Mouse (Mus musculus): ENCODE measurements around the gene Eme2. TPM values are rescaled to one million over a fixed set of nuclear protein-coding genes. Genes with fewer than 3 reads are reported as not detected.
"Not testable (repeated sequence)": the region's sequence is repeated elsewhere in the genome, so short reads cannot be mapped to it uniquely, and the experiment has no call there.

Gene Eme2
- 28.6 and 28.8 TPM in 2 replicates for polyA plus RNA-seq (2015; fragmentation: Nextera tagmentation; extraction: Ambion mirVana)

GRCm38 (mm10) chr17:24894995-24895547 lies at the start of gene Eme2, which contains the start of gene Mrps34:
Gene Eme2 (minus strand): TSS chr17:24895087.
Gene Mrps34 (plus strand): TSS chr17:24895116.
- H3K4me1 ChIP-seq (ENCODE audit: control insufficient read depth, insufficient read depth, low read length) = peaks cover 32% of the 10 kb centered on the region
- under 1% methylated on average over 62 of the region's 62 CpGs for WGBS
- peak within 1 kb of the TSS; percentile 84 for H3K27ac ChIP-seq (ENCODE audit: low read length)
- H3K4me3 ChIP-seq (ENCODE audit: low read depth, low read length) = peak within 1 kb of the TSS; percentile 86
- peak within 1 kb of the TSS; percentile 97 for H3K4me2 ChIP-seq (ENCODE audit: low read length)
- H3K27me3 ChIP-seq (ENCODE audit: control insufficient read depth, insufficient read depth, low read depth, low read length) = no peaks in the 10 kb centered on the region
- peak within 1 kb of the TSS; percentile 73 for H3K9ac ChIP-seq (ENCODE audit: low read depth, low read length)
- H3K9me3 ChIP-seq (replicated peaks; ENCODE audit: control insufficient read depth, low read length, poor library complexity, severe bottlenecking) = no peaks in the 10 kb centered on the region
- peaks cover 41% of the 10 kb centered on the region for H3K36me3 ChIP-seq (ENCODE audit: control insufficient read depth, insufficient read depth, low read length)
- ATAC-seq = peak; percentile 40

DNA sequence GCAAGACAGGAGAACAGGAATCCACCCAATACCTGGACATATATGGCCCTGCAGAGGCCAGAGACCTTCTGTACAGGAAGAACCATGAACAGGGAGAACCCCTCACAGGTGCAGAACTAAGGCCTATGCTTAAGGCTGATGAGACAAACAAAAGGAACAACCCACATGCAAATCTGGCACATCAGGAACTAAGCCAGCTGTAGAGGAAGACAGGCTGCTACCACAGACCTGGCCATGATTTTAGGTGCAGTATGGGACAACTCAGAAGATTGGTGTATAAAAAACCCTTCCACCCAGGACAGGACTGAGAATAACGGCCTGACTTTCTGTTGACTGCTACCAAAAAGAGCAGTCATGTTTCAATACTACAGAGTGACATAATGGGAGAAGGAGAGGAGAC lies 48.7 kb upstream of the Eme2 start:
- H3K4me2 ChIP-seq (ENCODE audit: low read length); H3K9ac ChIP-seq (ENCODE audit: low read depth, low read length); H3K27ac ChIP-seq (ENCODE audit: low read length); H3K4me3 ChIP-seq (ENCODE audit: low read depth, low read length); H3K4me1 ChIP-seq (ENCODE audit: control insufficient read depth, insufficient read depth, low read length); ATAC-seq; H3K9me3 ChIP-seq (replicated peaks; ENCODE audit: control insufficient read depth, low read length, poor library complexity, severe bottlenecking); H3K27me3 ChIP-seq (ENCODE audit: control insufficient read depth, insufficient read depth, low read depth, low read length): not testable (repeated sequence)
- 94% methylated on average over 1 of the region's 1 CpGs for WGBS
- H3K36me3 ChIP-seq (ENCODE audit: control insufficient read depth, insufficient read depth, low read length) = peaks cover 18% of the 10 kb centered on the region

GRCm38 (mm10) chr17:24943036-24943435 lies 48.1 kb upstream of the Eme2 start:
- Histone ChIP-seq H3K36me3 (ENCODE audit: control insufficient read depth, insufficient read depth, low read length) (peaks cover 17% of the 10 kb centered on the region), H3K4me1 (ENCODE audit: control insufficient read depth, insufficient read depth, low read length) (no peaks in the 10 kb centered on the region), H3K4me3 (ENCODE audit: low read depth, low read length) (no peak overlapping the region), H3K4me2 (ENCODE audit: low read length) (no peak overlapping the region), H3K9ac (ENCODE audit: low read depth, low read length) (no peak overlapping the region), H3K9me3 (replicated peaks; ENCODE audit: control insufficient read depth, low read length, poor library complexity, severe bottlenecking) (no peaks in the 10 kb centered on the region), H3K27ac (ENCODE audit: low read length) (no peak overlapping the region), H3K27me3 (ENCODE audit: control insufficient read depth, insufficient read depth, low read depth, low read length) (no peaks in the 10 kb centered on the region)
- WGBS = 91% methylated on average over 7 of the region's 7 CpGs
- ATAC-seq = no peak

DNA sequence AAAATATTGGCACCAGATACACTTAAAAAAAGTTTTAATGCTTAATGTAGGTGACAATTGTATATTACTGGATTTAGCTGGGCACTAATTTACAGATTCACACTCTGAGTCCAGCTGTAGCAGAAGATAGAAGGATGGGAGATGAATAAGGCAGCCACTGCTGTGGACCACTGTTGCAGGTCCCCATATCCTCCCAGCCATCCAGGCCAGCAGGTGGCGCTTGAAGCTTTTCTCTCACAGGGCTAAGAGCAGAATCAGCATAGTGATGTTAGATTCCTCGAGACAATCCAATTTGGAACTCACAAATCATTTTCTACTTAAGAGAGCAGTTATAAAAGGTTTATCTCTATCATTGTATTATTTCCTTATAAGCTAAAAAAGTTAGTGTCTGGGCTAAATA lies 47.6 kb upstream of the Eme2 start:
- H3K27me3 ChIP-seq (ENCODE audit: control insufficient read depth, insufficient read depth, low read depth, low read length); H3K4me1 ChIP-seq (ENCODE audit: control insufficient read depth, insufficient read depth, low read length); H3K4me2 ChIP-seq (ENCODE audit: low read length); ATAC-seq; H3K9ac ChIP-seq (ENCODE audit: low read depth, low read length); H3K4me3 ChIP-seq (ENCODE audit: low read depth, low read length); H3K27ac ChIP-seq (ENCODE audit: low read length); H3K9me3 ChIP-seq (replicated peaks; ENCODE audit: control insufficient read depth, low read length, poor library complexity, severe bottlenecking): not testable (repeated sequence)
- 12% methylated on average over 2 of the region's 2 CpGs for WGBS
- H3K36me3 ChIP-seq (ENCODE audit: control insufficient read depth, insufficient read depth, low read length) = peaks cover 11% of the 10 kb centered on the region

- ATAC-seq = no peak
- Histone ChIP-seq H3K27ac (ENCODE audit: low read length) (peak overlapping the region; percentile 95), H3K4me3 (ENCODE audit: low read depth, low read length) (peak overlapping the region; percentile 84), H3K27me3 (ENCODE audit: control insufficient read depth, insufficient read depth, low read depth, low read length) (no peaks in the 10 kb centered on the region), H3K36me3 (ENCODE audit: control insufficient read depth, insufficient read depth, low read length) (no peaks in the 10 kb centered on the region), H3K9ac (ENCODE audit: low read depth, low read length) (peak overlapping the region; percentile 84), H3K9me3 (replicated peaks; ENCODE audit: control insufficient read depth, low read length, poor library complexity, severe bottlenecking) (no peaks in the 10 kb centered on the region), H3K4me1 (ENCODE audit: control insufficient read depth, insufficient read depth, low read length) (peaks cover 30% of the 10 kb centered on the region), H3K4me2 (ENCODE audit: low read length) (peak overlapping the region; percentile 73)
- WGBS = 48% methylated on average over 6 of the region's 6 CpGs
These were observed 42.4 kb upstream of the Eme2 start for GRCm38 (mm10) chr17:24937266-24937665.

- ATAC-seq = peak; percentile 99
- H3K9me3 ChIP-seq (replicated peaks; ENCODE audit: control insufficient read depth, low read length, poor library complexity, severe bottlenecking) = no peaks in the 10 kb centered on the region
- peak within 1 kb of the TSS; percentile 95 for H3K27ac ChIP-seq (ENCODE audit: low read length)
- no peaks in the 10 kb centered on the region for H3K36me3 ChIP-seq (ENCODE audit: control insufficient read depth, insufficient read depth, low read length)
- peaks cover 30% of the 10 kb centered on the region for H3K4me1 ChIP-seq (ENCODE audit: control insufficient read depth, insufficient read depth, low read length)
- H3K4me3 ChIP-seq (ENCODE audit: low read depth, low read length) = peak within 1 kb of the TSS; percentile 84
- peak within 1 kb of the TSS; percentile 73 for H3K4me2 ChIP-seq (ENCODE audit: low read length)
- peak within 1 kb of the TSS; percentile 84 for H3K9ac ChIP-seq (ENCODE audit: low read depth, low read length)
- under 1% methylated on average over 67 of the region's 78 CpGs for WGBS
- H3K27me3 ChIP-seq (ENCODE audit: control insufficient read depth, insufficient read depth, low read depth, low read length) = no peaks in the 10 kb centered on the region
These were observed 41.7 kb upstream of the Eme2 start, which contains the start of gene Mapk8ip3 for GRCm38 (mm10) chr17:24936259-24937237. Gene Mapk8ip3 (minus strand): TSS chr17:24936977.

DNA sequence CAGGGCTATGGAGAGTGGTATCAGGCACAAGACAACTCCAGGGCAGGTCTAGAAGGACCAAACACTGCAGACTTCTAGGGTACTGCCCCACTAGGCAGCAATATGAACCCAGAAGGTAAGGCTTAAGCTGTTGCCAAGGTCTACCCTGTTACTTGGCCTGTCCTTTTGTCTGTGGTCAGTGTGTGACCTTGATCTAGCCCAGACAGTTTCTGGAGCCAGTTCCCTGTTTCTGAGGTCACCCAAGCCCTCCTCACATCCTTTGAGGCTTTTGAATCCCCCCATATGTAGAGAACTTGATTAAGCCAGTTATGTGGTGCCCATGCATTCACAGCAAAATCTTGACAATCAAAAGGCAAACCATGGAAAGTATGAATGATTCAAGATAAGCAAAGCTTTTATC lies 40.8 kb upstream of the Eme2 start:
- Histone ChIP-seq H3K36me3 (ENCODE audit: control insufficient read depth, insufficient read depth, low read length) (no peaks in the 10 kb centered on the region), H3K9ac (ENCODE audit: low read depth, low read length) (peak overlapping the region; percentile 84), H3K4me3 (ENCODE audit: low read depth, low read length) (peak overlapping the region; percentile 84), H3K4me1 (ENCODE audit: control insufficient read depth, insufficient read depth, low read length) (peaks cover 30% of the 10 kb centered on the region), H3K4me2 (ENCODE audit: low read length) (peak overlapping the region; percentile 73), H3K27me3 (ENCODE audit: control insufficient read depth, insufficient read depth, low read depth, low read length) (no peaks in the 10 kb centered on the region), H3K9me3 (replicated peaks; ENCODE audit: control insufficient read depth, low read length, poor library complexity, severe bottlenecking) (no peaks in the 10 kb centered on the region), H3K27ac (ENCODE audit: low read length) (no peak overlapping the region)
- ATAC-seq = no peak

DNA sequence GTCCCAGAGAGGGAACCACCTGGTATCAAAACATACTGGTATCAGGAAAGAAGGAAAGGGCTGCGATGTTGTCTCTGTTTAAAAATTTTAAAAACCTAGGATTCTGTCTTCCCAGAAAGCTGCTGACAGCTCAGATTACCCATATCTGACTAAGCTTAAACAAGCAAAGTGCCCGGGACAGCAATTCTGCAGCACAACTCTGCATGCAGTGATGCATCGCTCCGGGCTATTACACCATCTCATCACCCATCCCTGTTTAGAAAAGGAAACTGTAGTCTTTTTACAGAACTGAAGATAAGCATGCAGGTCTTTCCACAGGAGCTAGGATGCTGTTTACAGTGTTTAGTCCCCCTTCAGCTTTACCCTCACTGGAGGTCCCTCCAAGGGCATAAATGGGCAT lies 40.0 kb upstream of the Eme2 start:
- no peak overlapping the region for H3K27ac ChIP-seq (ENCODE audit: low read length)
- WGBS = 94% methylated on average over 4 of the region's 4 CpGs
- H3K9me3 ChIP-seq (replicated peaks; ENCODE audit: control insufficient read depth, low read length, poor library complexity, severe bottlenecking) = no peaks in the 10 kb centered on the region
- peaks cover 30% of the 10 kb centered on the region for H3K4me1 ChIP-seq (ENCODE audit: control insufficient read depth, insufficient read depth, low read length)
- no peaks in the 10 kb centered on the region for H3K36me3 ChIP-seq (ENCODE audit: control insufficient read depth, insufficient read depth, low read length)
- peak overlapping the region; percentile 73 for H3K4me2 ChIP-seq (ENCODE audit: low read length)
- H3K4me3 ChIP-seq (ENCODE audit: low read depth, low read length) = peak overlapping the region; percentile 84; the same call in 1 of the 2 replicates
- H3K27me3 ChIP-seq (ENCODE audit: control insufficient read depth, insufficient read depth, low read depth, low read length) = no peaks in the 10 kb centered on the region
- H3K9ac ChIP-seq (ENCODE audit: low read depth, low read length) = peak overlapping the region; percentile 84
- no peak for ATAC-seq

DNA sequence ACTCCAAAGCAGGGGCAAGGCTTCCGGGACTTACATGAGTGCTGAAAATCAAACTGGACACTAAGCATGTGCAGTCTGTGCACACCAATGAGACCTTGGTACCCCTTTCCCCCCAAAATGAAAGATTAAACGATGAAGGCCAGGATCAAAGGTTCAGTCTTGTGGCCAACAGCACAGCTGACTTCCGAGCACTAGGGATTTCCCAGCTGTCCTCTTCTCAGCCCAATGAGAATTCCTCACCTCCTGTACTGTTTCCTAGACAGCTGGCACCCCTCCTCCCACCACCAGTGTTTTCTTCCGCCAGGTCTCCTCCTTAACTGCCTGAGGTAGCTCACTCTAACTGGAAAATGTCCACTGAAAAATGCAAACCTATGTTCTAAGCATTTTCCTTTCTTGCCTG lies 38.3 kb upstream of the Eme2 start:
- H3K27ac ChIP-seq (ENCODE audit: low read length) = no peak overlapping the region
- WGBS = 76% methylated on average over 4 of the region's 4 CpGs
- H3K4me2 ChIP-seq (ENCODE audit: low read length) = no peak overlapping the region
- H3K9ac ChIP-seq (ENCODE audit: low read depth, low read length) = no peak overlapping the region
- 0 out of 2 replicates have a peak, but pooled peaks cover 4% of the 10 kb centered on the region for H3K36me3 ChIP-seq (ENCODE audit: control insufficient read depth, insufficient read depth, low read length)
- no peaks in the 10 kb centered on the region for H3K9me3 ChIP-seq (replicated peaks; ENCODE audit: control insufficient read depth, low read length, poor library complexity, severe bottlenecking)
- H3K27me3 ChIP-seq (ENCODE audit: control insufficient read depth, insufficient read depth, low read depth, low read length) = no peaks in the 10 kb centered on the region
- no peak for ATAC-seq
- H3K4me1 ChIP-seq (ENCODE audit: control insufficient read depth, insufficient read depth, low read length) = peaks cover 30% of the 10 kb centered on the region
- no peak overlapping the region for H3K4me3 ChIP-seq (ENCODE audit: low read depth, low read length)

Measured in midbrain, embryonic 16.5 days (tissue).